32 mouse cellular contexts compared by ENCODE assay signal in the genomic region with DNA sequence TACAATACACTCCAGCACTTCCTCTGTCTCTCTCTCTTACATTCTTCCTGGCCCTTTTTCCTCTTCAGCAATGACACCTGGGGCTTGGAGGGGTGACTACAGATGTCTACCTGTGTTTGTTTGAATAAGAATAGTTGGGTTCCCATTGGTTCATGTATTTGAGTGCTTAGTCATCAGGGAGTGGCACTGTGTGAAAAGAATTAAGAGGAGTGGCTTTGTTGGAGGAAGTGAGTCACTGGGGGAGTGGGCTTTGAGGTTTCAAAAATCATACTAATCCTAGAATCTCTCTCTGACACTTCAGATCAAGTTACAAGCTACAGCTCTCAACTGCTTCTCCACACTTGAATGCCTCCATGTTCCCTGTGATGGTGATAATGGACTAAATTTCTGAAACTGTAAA. TPM values are rescaled to one million over a fixed set of nuclear protein-coding genes. Genes with fewer than 3 reads are reported as not detected.
DNase-seq lines count a peak whose midpoint lies in the region; ATAC-seq and TF ChIP-seq lines count a peak whose summit lies in the region.
"Had no signal": no experiment of that assay in that cellular context is flagged by ENCODE, and none has a peak within 500 bp of the region (broad histone marks: within the 10 kb centered on the region; RNA-seq: fewer than 3 reads in every experiment).

No protein-coding gene starts in this region.

- no peak for ATAC-seq in Patski
- ATAC-seq in monocyte, adult 5-6 weeks (replicated peaks; ENCODE audit: insufficient number of reproducible peaks, low FRiP score, low TSS enrichment, poor library complexity, severe bottlenecking): peak; percentile 33
- ATAC-seq in liver, postnatal 0 days: no peak
- ATAC-seq: hindbrain, embryonic 16.5 days; intestine, embryonic 16.5 days; midbrain, embryonic 13.5 days had no signal

- H3K4me2 ChIP-seq in liver, postnatal 0 days (ENCODE audit: low read depth, low read length): no peak overlapping the region
- H3K4me2 ChIP-seq: embryonic facial prominence, embryonic 15.5 days; forebrain, embryonic 12.5 days; heart, embryonic 15.5 days; liver, embryonic 15.5 days; lung, embryonic 15.5 days; midbrain, embryonic 13.5 days had no signal

- TF ChIP-seq CTCF in Patski (IDR thresholded peaks at IDR 0.05): no peak
- TF ChIP-seq CTCF in liver, postnatal 0 days (IDR thresholded peaks at IDR 0.05; ENCODE audit: low read depth): no peak

- no peaks in the 10 kb centered on the region for H3K36me3 ChIP-seq in liver, postnatal 0 days (replicated peaks; ENCODE audit: insufficient read depth, low read length)
- H3K36me3 ChIP-seq: embryonic facial prominence, embryonic 10.5 days; embryonic facial prominence, embryonic 15.5 days; forebrain, embryonic 12.5 days; heart, embryonic 10.5 days; heart, embryonic 15.5 days; liver, embryonic 15.5 days; lung, embryonic 15.5 days; midbrain, embryonic 13.5 days had no signal

- no peak overlapping the region for H3K27ac ChIP-seq in liver, postnatal 0 days (ENCODE audit: low read depth)
- H3K27ac ChIP-seq: embryonic facial prominence, embryonic 10.5 days; embryonic facial prominence, embryonic 15.5 days; forebrain, embryonic 12.5 days; heart, embryonic 10.5 days; heart, embryonic 15.5 days; liver, embryonic 15.5 days; lung, embryonic 15.5 days; midbrain, embryonic 13.5 days; stomach, postnatal 0 days had no signal

- no peak for TF ChIP-seq EP300 in liver, postnatal 0 days (IDR thresholded peaks at IDR 0.05; ENCODE audit: low read depth)

- H3K9ac ChIP-seq in liver, postnatal 0 days (replicated peaks): no peak overlapping the region
- H3K9ac ChIP-seq: embryonic facial prominence, embryonic 15.5 days; forebrain, embryonic 12.5 days; heart, embryonic 15.5 days; liver, embryonic 15.5 days; lung, embryonic 15.5 days; midbrain, embryonic 13.5 days had no signal

- in situ Hi-C loops in Patski (cut with MboI; ENCODE audit: low pct_unique_long_range_greater_than_20kb): no loop called here

- DNase-seq in 3134 (ENCODE audit: extremely low read depth, insufficient read length, low spot score) (peak; percentile 28), Patski (ENCODE audit: low read depth, low spot score) (peak; percentile 3)
- peak; percentile 41 for DNase-seq in CD4-positive helper T cell, adult 2 months (ENCODE audit: low read depth, low spot score)
- DNase-seq in liver, postnatal 0 days: no peak
- no peak for DNase-seq in ovary, adult 18-20 months (ENCODE audit: low spot score)
- no peak for DNase-seq in embryo, embryonic 10.5 days (ENCODE audit: low spot score)
- DNase-seq in kidney, postnatal 14 days: no peak
- DNase-seq: adrenal gland, postnatal 25 days; B cell, adult 2 months; cerebellum, adult 11-12 months; cerebellum, postnatal 10 days; gastrocnemius, postnatal 14 days; kidney, adult 9 months; kidney, postnatal 10 days; liver; lung, postnatal 36 days; right cerebral cortex, postnatal 4 days; thymus, adult 18-20 months; thymus, postnatal 36 days had no signal

- peaks cover 6% of the 10 kb centered on the region for H3K27me3 ChIP-seq in Patski
- H3K27me3 ChIP-seq in liver, postnatal 0 days (ENCODE audit: insufficient read depth, low read length): no peaks in the 10 kb centered on the region
- H3K27me3 ChIP-seq: embryonic facial prominence, embryonic 15.5 days; forebrain, embryonic 12.5 days; heart, embryonic 15.5 days; liver, embryonic 15.5 days; lung, embryonic 15.5 days; megakaryocyte, embryonic 14.5 days; midbrain, embryonic 13.5 days had no signal

- POLR2A ChIA-PET in Patski (lab: Charles Lee): no interaction called here

- CTCF ChIA-PET in Patski (lab: Charles Lee): no interaction called here

- no peaks in the 10 kb centered on the region for H3K9me3 ChIP-seq in liver, postnatal 0 days (ENCODE audit: low read length)
- H3K9me3 ChIP-seq: embryonic facial prominence, embryonic 10.5 days; embryonic facial prominence, embryonic 15.5 days; forebrain, embryonic 12.5 days; heart, embryonic 10.5 days; heart, embryonic 15.5 days; liver, embryonic 15.5 days; lung, embryonic 15.5 days; megakaryocyte, embryonic 14.5 days; midbrain, embryonic 13.5 days had no signal

- no peak overlapping the region for H3K4me3 ChIP-seq in liver, postnatal 0 days (ENCODE audit: low read depth, low read length)
- H3K4me3 ChIP-seq: embryonic facial prominence, embryonic 10.5 days; embryonic facial prominence, embryonic 15.5 days; forebrain, embryonic 12.5 days; heart, embryonic 10.5 days; heart, embryonic 15.5 days; liver, embryonic 15.5 days; lung, embryonic 15.5 days; megakaryocyte, embryonic 14.5 days; midbrain, embryonic 13.5 days had no signal

- peaks cover 3% of the 10 kb centered on the region; the same call in 1 of the 2 replicates for H3K4me1 ChIP-seq in liver, postnatal 0 days (ENCODE audit: insufficient read depth)
- H3K4me1 ChIP-seq: embryonic facial prominence, embryonic 10.5 days; embryonic facial prominence, embryonic 15.5 days; forebrain, embryonic 12.5 days; heart, embryonic 10.5 days; heart, embryonic 15.5 days; liver, embryonic 15.5 days; lung, embryonic 15.5 days; midbrain, embryonic 13.5 days had no signal

RNA-seq across cellular contexts. Expression of a gene that starts 4.6 kb away (rescaled TPM):
- 0.15 TPM for polyA plus RNA-seq in Patski (2021)
- total RNA-seq in monocyte, adult 5-6 weeks (2017): 2,690 to 3,839 TPM (median 2,776 TPM) in 3 replicates
- polyA plus RNA-seq in liver, postnatal 0 days (2015; fragmentation: Nextera tagmentation; extraction: Ambion mirVana): 11.3 and 12.3 TPM in 2 replicates

Comparison
In these comparisons a context has a peak if more than half of its experiments do, and no peak if none do; other contexts are left out.
1. DNase-seq: peak in 3134 (single experiment), CD4-positive helper T cell, adult 2 months (single experiment) and Patski (single experiment); none in liver, postnatal 0 days (single experiment), ovary, adult 18-20 months (single experiment), embryo, embryonic 10.5 days (single experiment) and kidney, postnatal 14 days (single experiment).
2. RNA of a gene that starts 4.6 kb away (polyA plus RNA-seq): 11.3 to 12.3 TPM in liver, postnatal 0 days; 0.15 TPM in Patski (single experiment); every median in the first group is over 10 times any median in the second.